Mouse (Mus musculus) embryo, embryonic 10 days (tissue): ENCODE results near the gene Bhmt.
"Not testable (repeated sequence)": the region's sequence is repeated elsewhere in the genome, so short reads cannot be mapped to it uniquely, and the experiment has no call there.

ENCODE experiments used
- DNase-seq: peaks from one replicate; pipeline ENCODE4 v3.0.0-alpha.2; 2015; ENCODE audit warnings: low spot score

Bhmt gene

DNA sequence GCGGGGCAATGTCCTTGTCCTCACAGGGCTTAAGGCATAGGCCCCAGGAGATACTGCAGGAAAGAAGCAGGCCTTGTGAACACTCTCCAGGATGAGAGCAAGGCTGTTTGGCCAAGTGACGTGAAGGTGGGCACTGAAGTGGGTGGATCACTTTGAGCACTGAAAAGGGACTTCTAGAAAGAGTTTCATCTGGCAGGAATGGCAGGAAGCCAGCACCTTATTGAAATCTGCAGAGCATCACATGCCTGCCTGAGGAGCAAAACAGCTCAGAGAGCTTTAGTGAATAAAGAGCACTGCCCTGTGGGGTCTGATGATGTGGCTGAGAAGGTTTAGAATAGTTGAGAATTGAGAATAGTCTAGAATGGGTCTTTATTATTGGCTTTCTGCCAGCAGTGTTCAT is 29.3 kb downstream of the Bhmt start:
- DNase-seq = no peak

DNA sequence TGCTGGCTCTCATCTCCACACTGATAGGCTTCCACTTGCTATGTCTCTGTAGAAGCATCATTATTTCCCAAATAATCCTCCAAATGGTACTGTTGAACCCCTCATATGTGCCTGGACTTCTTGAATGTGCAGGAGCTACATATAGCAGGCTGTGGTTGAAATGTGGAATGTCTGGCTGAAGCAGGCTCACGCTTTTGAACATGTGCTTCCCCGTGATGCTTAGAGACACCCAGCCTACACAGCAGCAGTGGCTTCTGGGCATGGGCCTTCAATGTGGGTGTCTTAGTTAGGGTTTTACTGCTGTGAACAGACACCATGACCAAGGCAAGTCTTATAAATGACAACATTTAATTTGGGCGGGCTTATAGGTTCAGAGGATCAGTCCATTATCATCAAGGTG is 30.1 kb downstream of the Bhmt start:
- DNase-seq = no peak

DNA sequence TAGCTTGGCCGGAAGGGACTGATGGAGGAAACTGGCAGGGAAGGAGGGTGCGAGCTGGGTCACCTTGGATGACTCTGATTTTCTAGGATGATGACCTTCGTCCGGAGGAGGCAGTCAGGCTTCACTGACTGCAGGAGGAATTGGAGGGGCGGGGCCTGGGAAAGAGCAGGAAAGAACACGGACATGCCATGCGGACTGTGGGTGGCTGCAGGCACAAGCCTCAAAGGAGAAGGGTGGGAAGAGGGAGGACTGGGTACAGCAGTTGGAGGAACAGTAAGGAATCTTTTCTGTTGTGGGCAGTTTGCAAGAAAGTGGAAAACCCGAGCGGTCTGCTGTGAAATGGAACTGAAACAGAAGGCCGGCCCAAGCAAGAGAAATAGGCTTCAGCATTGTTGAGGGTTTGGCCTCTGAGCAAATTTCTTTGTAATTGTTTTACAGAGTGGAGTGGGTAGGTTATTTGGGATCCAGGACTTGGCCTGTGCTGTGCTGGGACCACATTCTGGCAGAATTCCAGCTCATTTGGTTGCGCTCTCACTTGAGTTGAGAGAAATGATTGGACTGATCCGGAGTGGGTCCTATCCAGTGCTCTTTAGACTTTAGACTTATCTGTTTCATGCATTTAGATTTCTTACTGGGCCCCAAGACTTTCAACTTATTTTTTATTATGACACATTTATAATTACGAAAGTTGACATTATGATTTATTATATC is 30.7 kb downstream of the Bhmt start:
- DNase-seq = no peak

DNA sequence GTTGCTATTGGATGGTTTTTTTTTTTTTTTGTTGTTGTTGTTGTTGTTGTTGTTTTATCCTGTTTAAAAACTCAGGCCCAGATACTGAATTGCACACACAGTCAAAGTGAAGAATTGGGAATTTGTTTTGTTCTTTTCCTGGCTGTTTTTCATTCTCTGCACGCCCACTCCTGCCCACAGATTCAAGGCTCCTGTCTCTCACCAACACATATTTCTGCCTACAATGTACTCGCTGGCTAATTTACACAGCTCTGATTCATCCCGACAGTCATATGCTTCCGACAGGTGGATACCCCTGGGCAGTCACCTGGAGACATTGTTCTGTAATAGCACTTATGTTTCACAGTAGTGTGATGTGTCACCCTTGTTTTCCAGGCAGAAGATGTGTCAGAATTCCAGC is 33.1 kb downstream of the Bhmt start:
- DNase-seq = no peak

DNA sequence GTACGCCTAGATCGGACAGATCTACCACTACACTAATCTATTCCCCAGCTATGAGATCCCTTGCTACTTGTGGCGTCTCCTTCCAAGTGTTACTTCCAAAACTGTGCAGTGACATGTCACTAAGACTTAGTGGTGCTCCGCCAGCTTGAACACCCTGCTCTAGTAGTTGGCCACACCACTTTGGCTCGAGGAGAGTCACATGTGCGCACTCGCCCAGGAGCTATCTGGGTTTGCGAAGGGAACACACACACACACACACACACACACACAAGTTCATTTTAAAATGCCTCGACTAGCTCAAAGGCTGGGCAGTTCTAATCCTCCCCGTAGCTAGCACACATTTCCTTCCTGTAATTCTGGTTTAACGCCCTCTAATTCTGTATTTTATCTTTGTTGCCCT is 36.2 kb downstream of the Bhmt start:
- no peak for DNase-seq

DNA sequence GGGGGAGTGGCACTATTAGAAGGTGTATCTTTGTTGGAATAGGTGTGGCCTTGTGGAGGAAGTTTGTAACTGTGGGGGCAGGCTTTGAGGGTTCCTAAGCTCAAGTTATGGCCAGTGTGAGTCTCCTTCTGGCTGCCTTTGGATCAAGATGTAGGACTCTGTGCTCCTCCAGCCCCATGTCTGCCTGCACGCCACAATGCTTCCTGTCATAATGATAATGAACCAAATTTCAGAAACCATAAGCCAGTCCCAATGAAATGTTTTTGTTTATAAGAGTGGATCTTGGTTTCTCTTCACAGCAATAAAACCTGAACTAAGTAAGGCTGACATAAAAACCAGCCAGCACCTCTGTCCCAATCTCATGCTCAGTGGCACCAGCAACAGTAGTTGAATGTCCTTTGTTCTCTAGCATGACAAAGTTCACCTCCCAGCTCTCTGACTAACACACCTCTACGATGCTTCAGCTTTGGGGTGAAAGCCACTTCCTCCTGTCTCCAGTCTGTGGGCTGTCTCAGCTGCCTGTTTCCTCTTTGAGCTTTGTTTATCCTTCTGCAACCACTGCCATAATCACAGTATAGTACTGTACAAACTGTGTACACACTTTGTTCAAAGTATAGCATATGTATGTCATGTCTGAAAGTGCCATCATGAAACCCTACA is 44.6 kb downstream of the Bhmt start:
- no peak for DNase-seq

DNA sequence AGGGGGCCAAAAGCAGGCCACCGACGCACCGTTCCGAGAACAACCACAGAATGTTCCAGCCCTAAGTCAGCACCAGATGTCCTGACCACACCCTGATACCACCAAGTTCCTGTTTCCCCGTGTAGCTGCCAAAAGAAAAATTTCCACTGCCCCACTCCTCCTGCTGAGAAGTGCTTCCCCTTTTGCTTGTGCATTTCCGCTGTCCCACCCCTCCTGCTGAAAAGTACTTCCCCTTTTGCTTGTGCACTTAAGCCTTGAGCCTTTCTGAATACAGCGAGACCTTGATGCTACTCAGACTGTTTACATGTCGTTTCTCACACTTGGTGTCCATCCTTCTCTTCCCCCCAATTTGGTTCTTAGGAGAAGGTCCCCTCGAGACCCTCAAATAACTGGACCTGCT is 55.2 kb downstream of the Bhmt start:
- DNase-seq = not testable (repeated sequence)

DNA sequence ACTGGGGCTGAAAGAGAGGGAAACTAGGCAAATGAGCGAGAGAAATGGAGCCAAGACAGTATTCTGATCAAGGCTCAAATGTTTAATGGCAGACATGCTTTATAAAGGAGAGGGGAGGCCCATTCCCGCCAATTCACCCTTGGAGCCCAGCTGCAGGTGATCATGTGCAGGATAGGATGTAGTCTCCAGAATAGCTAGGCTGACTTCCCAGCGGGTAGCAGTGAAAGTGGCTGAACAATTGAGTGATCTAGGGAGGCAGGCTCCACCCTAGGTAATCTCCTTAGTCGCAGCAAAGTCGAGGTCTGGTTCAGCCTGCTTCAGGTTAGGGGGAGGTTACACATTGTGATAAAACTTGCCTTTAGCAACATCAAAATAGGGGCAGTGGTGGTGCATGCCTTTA is 57.3 kb downstream of the Bhmt start:
- DNase-seq = no peak

DNA sequence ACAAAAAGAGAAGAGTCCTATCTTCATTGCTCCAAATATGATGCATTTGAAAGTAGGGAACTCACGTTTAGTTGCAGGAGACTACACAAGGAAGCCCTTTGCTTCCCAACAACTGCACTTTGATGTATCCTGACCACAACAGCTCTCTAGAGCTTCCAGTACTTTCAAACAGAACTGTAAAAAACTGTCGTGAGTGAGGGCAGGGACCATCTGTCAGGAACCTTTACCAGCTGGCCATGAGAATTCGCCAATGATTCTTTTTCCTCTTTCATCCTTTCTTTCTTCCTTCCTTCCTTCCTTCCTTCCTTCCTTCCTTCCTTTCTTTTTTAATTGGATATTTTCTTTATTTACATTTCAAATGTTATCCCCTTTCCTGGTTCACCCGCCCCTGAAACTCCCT is 68.1 kb downstream of the Bhmt start:
- no peak for DNase-seq
